Mouse (Mus musculus) forebrain, embryonic 12.5 days (tissue): ENCODE results near the gene Tmem254b. TPM values are rescaled to one million over a fixed set of nuclear protein-coding genes. Genes with fewer than 3 reads are reported as not detected.
"Not testable (repeated sequence)": the region's sequence is repeated elsewhere in the genome, so short reads cannot be mapped to it uniquely, and the experiment has no call there.

Experiments
- ATAC-seq: fragments of 200-750 bp; cut with Nextera tagmentation; 2 replicates; pipeline ENCODE4 v1.8.0; 2017; ENCODE audit warnings: moderate TSS enrichment; ENCODE audit not compliant: low FRiP score
- H3K27ac ChIP-seq: fragments of 300-500 bp; sonication (generic); 2 replicates; pipeline ENCODE4 v1.5.1; 2016; ENCODE audit warnings: mild to moderate bottlenecking
- H3K27me3 ChIP-seq: fragments of 300-500 bp; sonication (generic); 2 replicates; pipeline ENCODE4 v1.6.1; 2016; ENCODE audit warnings: mild to moderate bottlenecking
- H3K36me3 ChIP-seq: fragments of 300-500 bp; sonication (generic); replicated peaks from 2 replicates; pipeline ENCODE4 v1.6.1; 2016; ENCODE audit warnings: mild to moderate bottlenecking
- H3K4me1 ChIP-seq: fragments of 300-500 bp; sonication (generic); 2 replicates; pipeline ENCODE4 v1.6.1; 2016
- H3K4me2 ChIP-seq: fragments of 300-500 bp; sonication (generic); 2 replicates; pipeline ENCODE4 v1.6.1; 2016; ENCODE audit warnings: mild to moderate bottlenecking, moderate library complexity
- H3K4me3 ChIP-seq: fragments of 300-500 bp; sonication (generic); replicated peaks from 2 replicates; pipeline ENCODE4 v1.5.1; 2016; ENCODE audit warnings: mild to moderate bottlenecking
- H3K9ac ChIP-seq: fragments of 300-500 bp; sonication (generic); 2 replicates; pipeline ENCODE4 v1.6.1; 2016; ENCODE audit warnings: mild to moderate bottlenecking
- H3K9me3 ChIP-seq: fragments of 300-500 bp; sonication (generic); 2 replicates; pipeline ENCODE4 v1.6.1; 2016
- WGBS: fragments of 180-500 bp; shearing (Covaris S2); methylation state at CpG from one replicate; pipeline ENCODE4 v1.1.7; 2016; 5-methylcytosine and 5-hydroxymethylcytosine counted together
- polyA plus RNA-seq: library from polyadenylated mRNA; unstranded; fragments of >200 nt; fragmentation: Nextera tagmentation; extraction: Ambion mirVana; gene quantifications from 2 replicates; pipeline ENCODE4 v1.2.1, GENCODE M21; 2016

Gene Tmem254b
- polyA plus RNA-seq, result 12.9 and 14.0 TPM in 2 replicates

DNA sequence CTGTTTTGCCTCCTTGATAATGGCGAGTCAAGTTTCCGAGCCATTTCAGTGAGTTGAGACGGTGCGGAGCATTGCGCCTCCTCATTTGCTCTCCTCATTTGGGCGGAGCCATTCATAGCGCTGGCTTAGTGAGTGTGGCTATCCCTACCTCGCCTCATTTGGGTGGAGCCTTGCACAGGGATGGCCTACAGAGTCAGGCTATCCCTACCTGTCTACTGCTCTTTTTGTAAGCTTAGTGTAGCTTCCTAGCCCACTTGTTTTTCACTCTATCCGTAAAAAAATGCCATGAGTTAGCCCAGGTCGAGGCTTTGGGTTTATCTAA is at the start of gene Tmem254b:
TSS of gene Tmem254b (minus strand) at position 116 of the 322 bp plus-strand sequence.
- H3K4me2 ChIP-seq, H3K27ac ChIP-seq, H3K9me3 ChIP-seq, H3K36me3 ChIP-seq, H3K4me1 ChIP-seq, H3K27me3 ChIP-seq, H3K4me3 ChIP-seq, H3K9ac ChIP-seq: not testable (repeated sequence)
- WGBS, result no CpG with 5 or more reads among the region's 10 CpGs
- ATAC-seq, result peak; percentile 57; the same call in 1 of the 2 replicates

DNA sequence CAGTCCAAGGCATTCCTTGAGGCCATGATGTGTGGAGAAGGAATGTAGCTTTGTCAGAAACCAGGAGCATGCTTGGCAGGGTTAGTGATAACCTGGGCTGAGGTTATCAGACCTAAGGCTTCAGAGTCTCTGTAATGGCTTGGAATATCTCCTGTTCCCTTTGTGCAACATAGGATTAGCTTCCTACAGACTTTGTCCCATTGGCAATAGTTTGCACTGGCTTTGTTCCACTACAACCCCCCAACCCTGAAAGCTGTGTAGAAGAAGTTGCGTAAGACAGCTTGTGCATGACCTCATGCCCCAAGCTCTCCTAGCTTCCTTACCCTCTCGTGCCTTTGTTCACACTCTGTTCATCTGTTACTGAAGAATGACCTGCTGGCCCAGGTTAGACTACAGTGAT is 30.3 kb upstream of the Tmem254b start:
- not testable (repeated sequence) for ATAC-seq, H3K27me3 ChIP-seq, H3K9me3 ChIP-seq, H3K36me3 ChIP-seq, H3K4me2 ChIP-seq, H3K9ac ChIP-seq, H3K4me1 ChIP-seq, H3K4me3 ChIP-seq, H3K27ac ChIP-seq
- no CpG with 5 or more reads among the region's 2 CpGs for WGBS

DNA sequence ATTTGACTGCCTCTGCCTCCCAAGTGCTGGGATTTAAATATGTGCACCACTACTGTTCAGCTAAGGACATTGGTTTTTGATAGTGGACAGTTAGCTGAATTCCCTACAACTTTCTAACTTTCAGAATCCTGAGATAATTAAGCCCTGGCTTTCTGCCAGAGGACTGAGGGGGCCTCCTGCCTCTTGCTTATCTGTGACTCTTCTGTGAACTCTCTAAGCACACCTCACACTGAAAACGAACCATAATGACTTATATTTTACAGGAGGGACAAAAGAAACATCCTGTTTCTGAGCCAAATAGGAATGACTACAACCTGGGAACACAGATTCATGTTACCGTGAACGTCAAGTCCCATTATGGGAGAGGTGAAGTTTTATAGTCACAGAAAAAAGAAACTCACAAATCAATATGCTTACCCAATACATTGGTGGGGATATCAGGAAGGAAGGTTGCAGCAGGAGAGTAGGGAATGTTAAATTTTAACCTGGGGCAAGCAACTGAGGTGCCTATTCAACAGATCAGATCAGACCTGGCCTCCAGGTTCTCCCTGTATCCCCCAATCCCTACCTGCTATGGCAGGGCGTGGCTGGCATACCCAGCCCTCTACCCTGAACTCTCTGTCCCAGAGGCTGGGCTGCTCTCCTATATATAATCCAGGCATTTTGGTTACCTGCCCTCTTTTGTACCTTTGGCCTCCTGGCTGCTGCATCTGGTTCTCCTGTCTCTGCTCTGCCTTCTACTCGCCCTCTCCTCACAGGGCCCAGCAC is 9.6 kb upstream of the Tmem254b start:
- not testable (repeated sequence) for H3K9ac ChIP-seq, H3K27ac ChIP-seq, H3K4me1 ChIP-seq, H3K27me3 ChIP-seq, H3K4me3 ChIP-seq, H3K4me2 ChIP-seq, H3K36me3 ChIP-seq, H3K9me3 ChIP-seq, ATAC-seq
- no CpG with 5 or more reads among the region's 5 CpGs for WGBS

DNA sequence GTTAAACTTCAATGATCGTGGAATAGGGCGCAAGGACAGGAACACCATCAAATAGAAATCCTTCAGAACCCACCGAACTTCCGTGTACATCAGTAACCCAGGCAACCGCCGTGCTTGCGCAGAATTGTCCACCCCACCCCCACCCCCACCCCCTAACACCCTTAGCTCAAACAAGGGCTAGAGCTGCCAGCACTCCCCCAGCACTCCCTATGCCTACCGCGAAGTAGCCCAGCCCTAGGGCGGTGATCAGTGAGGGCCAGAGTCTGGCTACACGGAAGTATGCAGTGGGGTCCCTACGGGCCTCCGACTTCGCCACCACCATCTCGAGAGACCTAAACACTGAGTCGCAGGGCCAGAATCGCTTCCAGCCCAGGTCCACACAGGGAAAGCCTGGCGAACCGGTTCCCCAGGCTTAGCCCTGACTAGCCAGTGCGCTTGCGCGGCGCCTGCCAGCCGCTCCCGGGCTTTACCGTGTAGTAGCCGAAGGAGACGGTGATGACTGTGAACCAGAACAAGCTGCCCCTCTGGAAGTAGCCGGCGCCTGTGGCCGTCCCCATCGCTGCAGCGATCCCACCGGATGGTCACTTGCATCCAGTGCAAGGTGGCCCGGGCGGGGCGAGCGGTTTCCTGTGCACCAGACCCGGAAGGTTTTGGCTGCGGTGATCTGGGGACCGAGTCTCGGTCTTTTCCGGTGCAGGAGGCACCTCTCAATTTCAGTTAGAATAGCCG is 480 bp downstream of the Tmem254b start:
- not testable (repeated sequence) for H3K9ac ChIP-seq, H3K4me2 ChIP-seq, H3K4me1 ChIP-seq, H3K36me3 ChIP-seq, H3K27me3 ChIP-seq, H3K9me3 ChIP-seq, H3K27ac ChIP-seq, H3K4me3 ChIP-seq
- peak; percentile 77 for ATAC-seq
- WGBS, result no CpG with 5 or more reads among the region's 44 CpGs

DNA sequence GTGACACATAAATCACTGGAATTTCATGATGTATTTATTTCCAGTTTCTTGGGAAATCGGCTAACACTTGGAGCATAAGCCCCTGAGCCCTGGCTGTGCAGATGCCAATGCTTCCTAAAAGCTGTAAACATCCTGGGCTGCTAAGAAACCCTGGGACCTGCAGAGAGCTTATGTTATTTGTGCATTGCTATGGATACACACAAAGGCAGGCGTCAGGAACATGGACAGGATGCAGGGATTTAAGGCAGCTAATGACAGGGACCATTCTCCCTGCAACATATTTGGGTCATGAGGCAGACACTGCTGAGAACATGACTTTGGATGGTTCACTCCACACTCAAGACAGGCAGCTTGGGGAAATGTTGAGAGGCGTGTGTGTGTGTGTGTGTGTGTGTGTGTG is 9.0 kb downstream of the Tmem254b start:
- no CpG with 5 or more reads among the region's 3 CpGs for WGBS
- not testable (repeated sequence) for H3K36me3 ChIP-seq, H3K4me3 ChIP-seq, ATAC-seq, H3K4me2 ChIP-seq, H3K9me3 ChIP-seq, H3K27ac ChIP-seq, H3K4me1 ChIP-seq, H3K9ac ChIP-seq, H3K27me3 ChIP-seq

DNA sequence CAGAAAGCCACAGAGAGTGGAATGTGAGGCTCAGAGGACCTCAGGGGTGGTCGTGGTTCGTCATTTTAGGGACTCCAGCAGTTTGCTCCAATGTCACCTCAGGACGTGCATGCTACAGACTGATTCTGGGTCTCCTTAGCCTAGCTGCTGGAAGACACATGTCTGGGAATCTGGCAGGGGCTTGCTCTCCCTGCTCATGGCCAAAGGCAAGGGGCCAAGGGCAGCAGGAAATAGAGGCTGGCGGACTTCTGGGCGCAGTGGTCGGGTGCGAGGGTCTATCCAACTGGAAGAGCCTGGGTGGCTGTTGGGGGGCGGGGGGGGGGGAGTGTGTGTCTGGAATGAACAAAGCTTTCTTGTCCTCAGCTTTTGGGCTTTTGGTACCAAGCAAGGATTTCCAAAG is 18.5 kb downstream of the Tmem254b start:
- H3K27me3 ChIP-seq, H3K27ac ChIP-seq, ATAC-seq: not testable (repeated sequence)

DNA sequence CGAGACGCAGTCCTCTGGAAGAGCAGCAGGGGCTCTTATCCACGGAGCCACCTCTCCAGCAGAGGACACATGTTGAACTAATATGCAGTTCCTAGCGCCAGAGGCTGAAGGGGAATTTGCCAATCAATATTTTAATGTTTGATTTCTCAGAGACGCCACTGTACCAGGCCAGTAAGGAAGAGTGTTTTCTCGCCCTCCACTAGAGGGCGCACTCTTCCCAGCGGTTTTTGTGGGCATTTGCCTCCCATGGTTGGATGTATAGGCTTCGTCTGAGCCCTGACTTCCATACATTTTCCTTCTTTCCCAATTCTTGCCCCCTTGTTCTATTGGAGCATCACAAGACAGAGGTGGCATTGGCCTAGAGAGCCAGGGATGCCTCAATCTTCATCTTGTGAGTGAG is 20.2 kb downstream of the Tmem254b start:
- WGBS, result no CpG with 5 or more reads among the region's 9 CpGs
- H3K36me3 ChIP-seq, ATAC-seq, H3K4me1 ChIP-seq, H3K4me2 ChIP-seq, H3K27me3 ChIP-seq, H3K9ac ChIP-seq, H3K4me3 ChIP-seq, H3K27ac ChIP-seq, H3K9me3 ChIP-seq: not testable (repeated sequence)

More for the DNA sequence above, 18.5 kb downstream of the Tmem254b start:
- H3K9me3 ChIP-seq, H3K9ac ChIP-seq, H3K4me2 ChIP-seq, H3K4me1 ChIP-seq, H3K36me3 ChIP-seq, H3K4me3 ChIP-seq: not testable (repeated sequence)
- no CpG with 5 or more reads among the region's 8 CpGs for WGBS

DNA sequence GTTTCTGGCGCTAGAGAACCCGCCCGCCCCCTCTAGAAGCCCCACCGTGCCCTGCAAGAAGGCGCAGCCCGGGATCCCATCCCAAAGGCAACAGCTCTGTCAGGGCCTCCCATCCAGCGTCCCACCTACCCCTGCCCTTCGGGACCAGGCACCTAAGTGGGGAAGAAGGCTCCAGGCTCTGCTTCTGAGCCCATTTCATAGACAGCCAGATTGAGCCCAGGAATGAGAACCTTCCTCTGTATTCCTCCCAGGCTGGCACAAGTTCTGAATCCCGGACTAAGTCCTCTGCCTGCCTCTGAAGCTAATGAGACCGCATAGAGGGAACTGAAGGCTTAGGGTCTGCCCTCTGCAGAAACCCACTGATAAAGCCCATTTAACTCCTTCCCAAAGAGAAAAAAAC is 24.5 kb downstream of the Tmem254b start, which contains the start of gene Plac9b:
TSS of gene Plac9b (minus strand) at position 101 of the 400 bp plus-strand sequence.
- H3K9ac ChIP-seq, H3K4me1 ChIP-seq, H3K4me2 ChIP-seq, H3K27me3 ChIP-seq, H3K9me3 ChIP-seq, H3K4me3 ChIP-seq, H3K36me3 ChIP-seq, ATAC-seq, H3K27ac ChIP-seq: not testable (repeated sequence)
- no CpG with 5 or more reads among the region's 10 CpGs for WGBS

DNA sequence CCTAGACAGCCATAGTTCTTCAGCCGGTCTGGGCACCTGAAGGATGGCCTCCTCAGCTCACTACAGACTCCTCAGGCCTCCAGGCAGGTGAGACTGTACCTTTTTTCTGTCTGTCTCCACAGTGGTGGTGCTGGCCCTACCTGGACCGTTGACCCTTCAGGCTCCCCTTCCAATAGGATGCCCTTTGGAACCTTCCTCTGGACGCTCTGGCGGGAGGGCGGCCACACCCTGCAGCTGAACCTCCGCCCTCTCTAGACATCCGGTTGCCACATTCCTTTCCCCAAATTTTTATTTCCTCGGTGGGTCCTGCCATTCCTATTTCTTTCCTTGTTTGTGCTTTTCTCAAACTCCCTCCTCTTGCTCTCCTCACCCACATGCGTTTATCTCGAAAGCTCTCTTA is 25.2 kb downstream of the Tmem254b start:
- not testable (repeated sequence) for H3K36me3 ChIP-seq, ATAC-seq, H3K9ac ChIP-seq, H3K9me3 ChIP-seq, H3K27me3 ChIP-seq, H3K4me1 ChIP-seq, H3K4me3 ChIP-seq, H3K27ac ChIP-seq, H3K4me2 ChIP-seq
- no CpG with 5 or more reads among the region's 10 CpGs for WGBS

DNA sequence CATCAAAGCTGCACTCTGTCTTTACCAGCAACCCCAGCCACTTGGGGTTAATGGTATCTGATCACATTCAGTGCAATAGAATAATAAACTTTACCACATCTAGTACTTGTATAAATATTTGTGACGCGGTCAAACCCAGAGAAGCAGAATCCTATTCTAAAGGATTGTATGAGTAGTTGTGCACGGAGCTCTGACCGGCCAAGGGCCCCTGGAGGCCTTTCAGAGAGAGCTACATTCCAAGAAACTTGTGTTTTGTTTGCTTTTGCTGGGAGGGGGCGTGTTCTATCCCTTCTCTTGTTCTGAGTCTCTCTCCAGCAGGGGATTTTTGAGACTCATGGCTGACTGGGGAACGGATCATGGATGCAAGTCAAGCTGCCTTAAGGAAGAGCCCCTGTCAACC is 31.8 kb downstream of the Tmem254b start:
- no CpG with 5 or more reads among the region's 6 CpGs for WGBS
- H3K27ac ChIP-seq, ATAC-seq: not testable (repeated sequence)

DNA sequence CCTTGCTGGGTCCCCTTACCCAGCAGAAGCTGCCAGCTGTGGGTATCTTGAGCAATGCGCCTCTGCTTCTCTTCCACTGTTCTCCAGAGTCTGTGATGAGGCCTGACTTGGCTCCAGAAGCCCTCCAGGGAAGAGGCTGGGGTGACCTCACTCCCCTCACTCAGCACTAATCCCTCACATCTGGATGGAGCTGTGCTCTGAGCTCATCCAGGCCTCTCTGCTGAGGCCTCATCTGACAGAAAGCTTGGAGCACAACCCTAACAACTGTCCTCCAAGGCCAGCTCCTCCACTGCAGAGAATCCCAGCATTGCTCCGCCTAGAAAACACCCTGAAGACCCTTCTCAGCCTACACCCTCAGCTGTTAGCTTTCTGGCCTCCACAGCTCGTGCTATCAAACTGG is 32.9 kb downstream of the Tmem254b start:
- H3K27me3 ChIP-seq, H3K36me3 ChIP-seq, ATAC-seq, H3K9ac ChIP-seq, H3K4me2 ChIP-seq, H3K9me3 ChIP-seq, H3K4me3 ChIP-seq, H3K27ac ChIP-seq, H3K4me1 ChIP-seq: not testable (repeated sequence)
- no CpG with 5 or more reads among the region's 3 CpGs for WGBS

More for the DNA sequence above, 31.8 kb downstream of the Tmem254b start:
- not testable (repeated sequence) for H3K9me3 ChIP-seq, H3K9ac ChIP-seq, H3K4me3 ChIP-seq, H3K4me1 ChIP-seq, H3K4me2 ChIP-seq, H3K27me3 ChIP-seq, H3K36me3 ChIP-seq

DNA sequence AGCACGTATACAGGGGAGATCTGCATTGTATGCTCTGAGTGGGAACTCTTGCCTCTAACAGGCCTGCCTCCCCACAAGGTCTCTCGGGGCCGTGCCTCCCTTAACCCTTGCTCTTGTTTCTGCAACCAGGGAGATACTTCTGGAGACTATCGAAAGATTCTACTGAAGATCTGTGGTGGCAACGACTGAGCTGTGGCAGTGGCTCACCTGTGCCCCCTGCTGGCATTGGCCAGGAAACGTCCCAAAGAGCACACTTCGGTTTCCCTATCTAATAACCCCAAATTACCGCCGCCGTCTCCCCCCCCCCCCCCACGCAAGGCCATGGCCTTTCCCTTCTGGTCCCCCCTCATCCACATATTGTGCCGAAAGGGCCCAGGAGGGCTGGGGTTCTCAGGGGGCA is 41.6 kb downstream of the Tmem254b start:
- not testable (repeated sequence) for H3K4me3 ChIP-seq, ATAC-seq, H3K4me1 ChIP-seq, H3K36me3 ChIP-seq, H3K9ac ChIP-seq, H3K9me3 ChIP-seq, H3K4me2 ChIP-seq, H3K27me3 ChIP-seq, H3K27ac ChIP-seq
- no CpG with 5 or more reads among the region's 12 CpGs for WGBS

DNA sequence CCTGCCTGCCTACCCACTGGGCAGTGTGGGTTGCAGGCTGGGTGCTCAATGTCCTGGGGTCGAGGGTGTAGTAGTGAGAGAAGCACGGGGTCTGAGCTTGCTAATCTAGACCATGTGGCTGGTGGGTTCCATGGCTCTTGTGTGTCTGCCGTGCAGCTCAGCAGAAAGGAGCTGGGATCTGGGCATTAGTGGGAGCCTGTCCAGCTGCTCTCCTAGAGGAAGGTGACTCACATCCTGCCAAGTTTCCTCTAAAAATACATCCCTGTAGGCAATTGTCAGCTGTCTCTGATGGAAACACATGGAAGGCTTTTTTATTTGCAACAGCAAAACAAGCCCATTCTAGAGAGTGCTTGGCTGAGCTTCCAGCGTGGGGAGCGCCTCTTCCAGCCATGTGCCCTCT is 44.4 kb downstream of the Tmem254b start:
- H3K4me3 ChIP-seq, H3K4me1 ChIP-seq, H3K36me3 ChIP-seq, ATAC-seq, H3K27ac ChIP-seq, H3K4me2 ChIP-seq, H3K9me3 ChIP-seq, H3K27me3 ChIP-seq, H3K9ac ChIP-seq: not testable (repeated sequence)
- WGBS, result no CpG with 5 or more reads among the region's 5 CpGs
